Mouse (Mus musculus) neural tube, embryonic 13.5 days (tissue): Measurements from ENCODE around the gene Ankrd12. TPM values are rescaled to one million over a fixed set of nuclear protein-coding genes. Genes with fewer than 3 reads are reported as not detected.
A peak's percentile ranks its signal among the peaks of the same experiment; 100 is the strongest.
"Not testable (repeated sequence)": the region's sequence is repeated elsewhere in the genome, so short reads cannot be mapped to it uniquely, and the experiment has no call there.

Experiments used
- ATAC-seq: fragments of 200-750 bp; cut with Nextera tagmentation; 2 replicates; pipeline ENCODE4 v1.8.0; 2017; ENCODE audit warnings: low read depth, mild to moderate bottlenecking, moderate TSS enrichment, moderate library complexity
- H3K27ac ChIP-seq: fragments of 300-500 bp; sonication (generic); replicated peaks from 2 replicates; pipeline ENCODE4 v1.5.1; 2015; ENCODE audit warnings: moderate library complexity, mild to moderate bottlenecking, inconsistent platforms
- H3K27me3 ChIP-seq: fragments of 300-500 bp; sonication (generic); 2 replicates; pipeline ENCODE4 v1.6.1; 2015; ENCODE audit warnings: mild to moderate bottlenecking, inconsistent platforms
- H3K36me3 ChIP-seq: fragments of 300-500 bp; sonication (generic); 2 replicates; pipeline ENCODE4 v1.6.1; 2015; ENCODE audit warnings: mild to moderate bottlenecking, inconsistent platforms
- H3K4me1 ChIP-seq: fragments of 300-500 bp; sonication (generic); replicated peaks from 2 replicates; pipeline ENCODE4 v1.6.1; 2015; ENCODE audit warnings: inconsistent platforms
- H3K4me2 ChIP-seq: fragments of 300-500 bp; sonication (generic); 2 replicates; pipeline ENCODE4 v1.6.1; 2015; ENCODE audit warnings: inconsistent platforms, mild to moderate bottlenecking, moderate library complexity
- H3K4me3 ChIP-seq: fragments of 300-500 bp; sonication (generic); 2 replicates; pipeline ENCODE4 v1.5.1; 2015; ENCODE audit warnings: mild to moderate bottlenecking, inconsistent platforms
- H3K9ac ChIP-seq: fragments of 300-500 bp; sonication (generic); 2 replicates; pipeline ENCODE4 v1.6.1; 2015; ENCODE audit warnings: moderate library complexity, mild to moderate bottlenecking, inconsistent platforms
- H3K9me3 ChIP-seq: fragments of 300-500 bp; sonication (generic); 2 replicates; pipeline ENCODE4 v1.6.1; 2016; ENCODE audit warnings: inconsistent platforms
- WGBS: fragments of 180-500 bp; shearing (Covaris S2); methylation state at CpG from one replicate; pipeline ENCODE4 v1.1.7; 2015; 5-methylcytosine and 5-hydroxymethylcytosine counted together
- polyA plus RNA-seq: library from polyadenylated mRNA; unstranded; fragments of >200 nt; fragmentation: Nextera tagmentation; extraction: Ambion mirVana; gene quantifications from 2 replicates; pipeline ENCODE4 v1.2.1, GENCODE M21; 2015

Ankrd12 gene
- polyA plus RNA-seq, 1 experiment from 2014 or later: 129 TPM

- Histone ChIP-seq H3K9ac (peak overlapping the region; percentile 95), H3K9me3 (no peaks in the 10 kb centered on the region), H3K4me1 (peaks cover 38% of the 10 kb centered on the region), H3K27ac (peak overlapping the region; percentile 97), H3K36me3 (peaks cover 23% of the 10 kb centered on the region), H3K4me2 (peak overlapping the region; percentile 82), H3K4me3 (peak overlapping the region; percentile 96), H3K27me3 (no peaks in the 10 kb centered on the region)
- under 1% methylated on average over 88 of the region's 95 CpGs for WGBS
- ATAC-seq: peak; percentile 89
These were observed 538 bp downstream of the Ankrd12 start for GRCm38 (mm10) chr17:66076174-66076927.

DNA sequence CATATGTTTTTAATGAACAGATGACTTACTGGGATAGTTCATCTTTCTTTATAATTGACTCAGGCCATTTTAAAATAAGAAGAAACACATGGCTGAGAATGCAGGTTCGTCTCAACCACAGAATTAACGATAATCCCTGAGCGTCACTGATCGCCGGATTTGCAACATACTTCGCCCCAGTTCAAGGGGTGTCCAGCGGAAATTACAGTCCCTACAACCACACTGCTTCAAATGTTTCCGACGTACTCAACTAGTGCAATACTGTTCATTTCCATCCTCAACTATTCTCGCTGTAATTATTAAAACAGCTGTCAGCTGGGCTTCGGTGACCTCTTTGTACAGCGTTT lies 1.1 kb downstream of the Ankrd12 start:
- peak overlapping the region; percentile 95 for H3K9ac ChIP-seq
- no peak for ATAC-seq
- H3K4me3 ChIP-seq: peak overlapping the region; percentile 96
- no peaks in the 10 kb centered on the region for H3K9me3 ChIP-seq
- 7% methylated on average over 12 of the region's 12 CpGs for WGBS
- H3K36me3 ChIP-seq: peaks cover 18% of the 10 kb centered on the region
- H3K27ac ChIP-seq: peak overlapping the region; percentile 97
- H3K4me2 ChIP-seq: peak overlapping the region; percentile 82
- peaks cover 38% of the 10 kb centered on the region for H3K4me1 ChIP-seq
- H3K27me3 ChIP-seq: no peaks in the 10 kb centered on the region

GRCm38 (mm10) chr17:66073971-66074370 lies 2.9 kb downstream of the Ankrd12 start:
- peaks cover 38% of the 10 kb centered on the region for H3K4me1 ChIP-seq
- H3K27ac ChIP-seq: no peak overlapping the region
- H3K4me3 ChIP-seq: no peak overlapping the region
- no peak for ATAC-seq
- no peaks in the 10 kb centered on the region for H3K27me3 ChIP-seq
- no peak overlapping the region for H3K9ac ChIP-seq
- WGBS: 90% methylated on average over 7 of the region's 7 CpGs
- H3K9me3 ChIP-seq: no peaks in the 10 kb centered on the region
- H3K4me2 ChIP-seq: no peak overlapping the region
- 0 out of 2 replicates have a peak, but pooled peaks cover 2% of the 10 kb centered on the region for H3K36me3 ChIP-seq

DNA sequence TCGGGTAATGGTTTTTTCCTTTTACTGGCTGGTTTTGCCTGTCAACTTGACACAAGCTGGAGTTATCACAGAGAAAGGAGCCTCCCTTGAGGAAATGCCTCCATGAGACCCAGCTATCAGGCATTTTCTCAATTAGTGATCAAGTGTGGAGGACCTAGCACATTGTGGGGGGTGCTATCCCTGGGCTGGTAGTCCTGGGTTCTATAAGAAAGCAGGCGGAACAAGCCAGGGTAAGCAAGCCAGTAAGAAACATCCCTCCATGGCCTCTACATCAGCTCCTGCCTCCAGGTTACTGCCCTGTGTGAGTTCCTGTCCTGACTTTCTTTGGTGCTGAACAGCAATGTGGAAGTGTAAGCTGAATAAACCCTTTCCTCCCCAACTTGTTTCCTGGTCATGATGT lies 7.9 kb downstream of the Ankrd12 start:
- not testable (repeated sequence) for H3K9me3 ChIP-seq, ATAC-seq, H3K4me3 ChIP-seq, H3K36me3 ChIP-seq, H3K4me1 ChIP-seq, H3K27ac ChIP-seq, H3K27me3 ChIP-seq, H3K4me2 ChIP-seq, H3K9ac ChIP-seq
- WGBS: 87% methylated on average over 2 of the region's 2 CpGs

- Histone ChIP-seq H3K4me3 (no peak overlapping the region), H3K27me3 (no peaks in the 10 kb centered on the region), H3K4me1 (no peaks in the 10 kb centered on the region), H3K4me2 (no peak overlapping the region), H3K27ac (no peak overlapping the region), H3K9me3 (no peaks in the 10 kb centered on the region), H3K9ac (no peak overlapping the region), H3K36me3 (no peaks in the 10 kb centered on the region)
- WGBS: 87% methylated on average over 4 of the region's 4 CpGs
- no peak for ATAC-seq
These were observed 11.8 kb downstream of the Ankrd12 start for GRCm38 (mm10) chr17:66065115-66065514.

GRCm38 (mm10) chr17:66061241-66061938 lies 15.5 kb downstream of the Ankrd12 start:
- Histone ChIP-seq H3K36me3 (no peaks in the 10 kb centered on the region), H3K9ac (no peak overlapping the region), H3K4me1 (no peaks in the 10 kb centered on the region), H3K4me2 (no peak overlapping the region), H3K4me3 (no peak overlapping the region), H3K9me3 (no peaks in the 10 kb centered on the region), H3K27me3 (no peaks in the 10 kb centered on the region), H3K27ac (no peak overlapping the region)
- ATAC-seq: no peak
- WGBS: 68% methylated on average over 8 of the region's 8 CpGs

DNA sequence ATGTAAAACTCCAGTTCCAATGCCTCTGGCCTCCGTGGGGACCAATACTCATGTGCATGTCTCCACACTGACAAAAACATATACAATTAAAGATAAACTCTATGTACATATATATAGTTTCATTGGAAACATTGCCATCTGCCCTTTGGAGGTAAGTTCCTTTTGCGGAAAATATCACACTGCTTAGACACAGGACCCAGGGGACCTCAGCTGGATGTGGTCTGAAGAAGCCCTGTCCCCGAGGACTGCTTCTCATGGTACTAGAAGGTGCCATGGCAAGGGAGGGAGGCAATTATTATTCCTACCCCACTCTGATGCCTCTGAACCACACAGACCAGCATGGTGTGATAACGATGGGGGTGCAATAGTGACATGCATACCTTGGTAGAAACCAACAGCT lies 18.7 kb downstream of the Ankrd12 start:
- Histone ChIP-seq H3K4me1 (no peaks in the 10 kb centered on the region; the same call in 1 of the 2 replicates), H3K4me2 (no peak overlapping the region), H3K27ac (no peak overlapping the region), H3K36me3 (no peaks in the 10 kb centered on the region), H3K4me3 (no peak overlapping the region), H3K27me3 (no peaks in the 10 kb centered on the region), H3K9ac (no peak overlapping the region), H3K9me3 (no peaks in the 10 kb centered on the region)
- WGBS: 89% methylated on average over 4 of the region's 4 CpGs
- ATAC-seq: no peak

- Histone ChIP-seq H3K27ac (no peak overlapping the region), H3K9ac (no peak overlapping the region), H3K9me3 (no peaks in the 10 kb centered on the region), H3K4me3 (no peak overlapping the region), H3K27me3 (no peaks in the 10 kb centered on the region), H3K36me3 (no peaks in the 10 kb centered on the region), H3K4me1 (peaks cover 6% of the 10 kb centered on the region; the same call in 1 of the 2 replicates), H3K4me2 (no peak overlapping the region)
- 81% methylated on average over 2 of the region's 2 CpGs for WGBS
- ATAC-seq: no peak
These were observed 19.7 kb downstream of the Ankrd12 start for GRCm38 (mm10) chr17:66057145-66057544.

DNA sequence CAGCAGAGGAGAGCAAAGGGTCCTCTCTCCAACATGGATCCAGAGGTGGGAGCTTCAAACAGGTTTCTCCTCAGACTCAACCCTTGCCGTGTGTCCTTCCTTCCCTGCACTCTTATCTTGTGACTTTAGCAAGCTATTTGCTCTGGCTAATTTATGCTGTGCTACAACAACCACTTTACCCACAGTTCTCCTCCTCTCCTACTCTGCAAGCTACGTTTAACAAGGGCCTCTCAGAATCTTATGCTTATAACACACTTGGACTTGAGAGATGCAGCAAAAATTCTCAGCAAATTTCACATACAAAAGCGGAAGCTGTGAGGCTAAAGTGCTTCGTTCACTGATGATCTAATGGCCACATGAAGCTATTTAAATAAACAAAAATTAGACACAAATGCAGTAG lies 23.5 kb downstream of the Ankrd12 start:
- Histone ChIP-seq H3K4me2 (no peak overlapping the region), H3K27me3 (no peaks in the 10 kb centered on the region), H3K4me1 (peaks cover 6% of the 10 kb centered on the region; the same call in 1 of the 2 replicates), H3K27ac (no peak overlapping the region), H3K36me3 (peaks cover 12% of the 10 kb centered on the region), H3K4me3 (no peak overlapping the region), H3K9me3 (no peaks in the 10 kb centered on the region), H3K9ac (no peak overlapping the region)
- WGBS: 80% methylated on average over 4 of the region's 4 CpGs
- no peak for ATAC-seq

DNA sequence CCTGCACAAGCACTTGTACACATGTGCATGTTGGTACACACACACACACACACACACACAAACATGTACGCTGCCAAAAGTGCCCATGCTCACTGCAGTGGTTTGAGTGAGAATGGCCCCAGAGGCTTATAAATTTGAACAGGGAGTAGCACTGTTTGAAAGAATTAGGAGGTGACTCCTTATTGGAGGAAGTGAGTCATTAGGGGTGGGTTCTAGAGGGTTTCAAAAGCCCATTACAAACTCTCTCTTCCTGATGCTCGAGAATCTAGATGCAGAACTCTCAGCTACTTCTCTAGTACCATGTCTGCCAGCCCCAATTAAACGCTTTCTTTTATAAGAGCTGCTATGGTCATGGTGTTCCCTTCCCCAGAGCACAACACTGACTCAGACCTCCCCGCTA lies 28.1 kb downstream of the Ankrd12 start:
- H3K27me3 ChIP-seq: no peaks in the 10 kb centered on the region
- no peaks in the 10 kb centered on the region for H3K9me3 ChIP-seq
- no peak overlapping the region for H3K4me2 ChIP-seq
- no peak for ATAC-seq
- H3K27ac ChIP-seq: no peak overlapping the region
- WGBS: 82% methylated on average over 4 of the region's 4 CpGs
- peaks cover 34% of the 10 kb centered on the region for H3K36me3 ChIP-seq
- no peak overlapping the region for H3K4me3 ChIP-seq
- H3K9ac ChIP-seq: no peak overlapping the region
- peaks cover 6% of the 10 kb centered on the region; the same call in 1 of the 2 replicates for H3K4me1 ChIP-seq

- H3K4me3 ChIP-seq: no peak overlapping the region
- H3K27me3 ChIP-seq: no peaks in the 10 kb centered on the region
- peaks cover 36% of the 10 kb centered on the region for H3K36me3 ChIP-seq
- 81% methylated on average over 5 of the region's 5 CpGs for WGBS
- no peak overlapping the region for H3K9ac ChIP-seq
- H3K4me1 ChIP-seq: peaks cover 6% of the 10 kb centered on the region; the same call in 1 of the 2 replicates
- H3K27ac ChIP-seq: no peak overlapping the region
- H3K9me3 ChIP-seq: no peaks in the 10 kb centered on the region
- no peak overlapping the region for H3K4me2 ChIP-seq
- no peak for ATAC-seq
These were observed 28.7 kb downstream of the Ankrd12 start for GRCm38 (mm10) chr17:66048199-66048598.

DNA sequence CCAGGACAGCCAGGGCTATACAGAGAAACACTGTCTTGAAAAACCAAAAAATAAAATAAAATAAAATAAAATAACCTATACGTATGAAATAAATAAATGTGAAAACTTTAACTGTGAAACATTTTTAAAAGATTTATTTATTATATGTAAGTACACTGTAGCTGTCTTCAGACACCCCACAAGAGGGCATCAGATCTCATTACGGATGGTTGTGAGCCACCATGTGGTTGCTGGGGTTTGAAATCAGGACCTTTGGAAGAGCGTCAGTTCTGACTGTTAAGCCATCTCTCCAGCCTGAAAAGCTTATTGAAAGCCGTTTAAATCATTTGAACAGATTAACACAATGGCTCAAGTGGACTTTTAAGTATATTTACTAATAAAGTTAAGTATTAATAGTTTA lies 33.2 kb downstream of the Ankrd12 start:
- WGBS: 94% methylated on average over 4 of the region's 4 CpGs
- not testable (repeated sequence) for ATAC-seq

More for the DNA sequence above, 33.2 kb downstream of the Ankrd12 start:
- not testable (repeated sequence) for H3K4me2 ChIP-seq, H3K4me3 ChIP-seq, H3K4me1 ChIP-seq, H3K9me3 ChIP-seq, H3K9ac ChIP-seq, H3K27me3 ChIP-seq, H3K27ac ChIP-seq
- peaks cover 42% of the 10 kb centered on the region for H3K36me3 ChIP-seq
